Mouse (Mus musculus) erythroblast, embryonic 14.5 days (primary cell): ENCODE data around the gene Creg2.
"Not testable (repeated sequence)": the region's sequence is repeated elsewhere in the genome, so short reads cannot be mapped to it uniquely, and the experiment has no call there.

Source experiments
- GATA1 ChIP-seq: IDR thresholded peaks from 2 replicates; pipeline ENCODE4 v1.6.1; 2012; ENCODE audit warnings: low read length, inconsistent platforms, mixed read lengths
- TAL1 ChIP-seq: IDR thresholded peaks from 3 replicates; pipeline ENCODE4 v1.6.1; 2012; ENCODE audit warnings: low read length, inconsistent platforms, mixed read lengths

- not testable (repeated sequence) for TF ChIP-seq GATA1, TAL1
Observed at GRCm38 (mm10) chr1:39591557-39591956, 59.7 kb downstream of the Creg2 start.
